Mouse (Mus musculus) lung, embryonic 14.5 days (tissue): ENCODE results near the gene Map7. TPM values are rescaled to one million over a fixed set of nuclear protein-coding genes. Genes with fewer than 3 reads are reported as not detected.
A peak's percentile ranks its signal among the peaks of the same experiment; 100 is the strongest.

Source experiments
- ATAC-seq: fragments of 200-750 bp; cut with Nextera tagmentation; 2 replicates; pipeline ENCODE4 v1.8.0; 2017; ENCODE audit warnings: mild to moderate bottlenecking, moderate TSS enrichment, moderate library complexity; ENCODE audit not compliant: insufficient read depth
- DNase-seq: peaks from one replicate; pipeline ENCODE4 v3.0.0-alpha.2; 2015
- H3K27ac ChIP-seq: fragments of 300-500 bp; sonication (generic); 2 replicates; pipeline ENCODE4 v1.5.1; 2014; ENCODE audit warnings: low read depth, mild to moderate bottlenecking, moderate library complexity
- H3K27me3 ChIP-seq: fragments of 300-500 bp; sonication (generic); 2 replicates; pipeline ENCODE4 v1.6.1; 2014; ENCODE audit warnings: low read length, control low read depth; ENCODE audit not compliant: insufficient read depth
- H3K36me3 ChIP-seq: fragments of 300-500 bp; sonication (generic); 2 replicates; pipeline ENCODE4 v1.6.1; 2014; ENCODE audit warnings: control low read depth; ENCODE audit not compliant: insufficient read depth
- H3K4me1 ChIP-seq: fragments of 300-500 bp; sonication (generic); 2 replicates; pipeline ENCODE4 v1.6.1; 2014; ENCODE audit warnings: antibody characterized with exemption, control low read depth; ENCODE audit not compliant: insufficient read depth
- H3K4me2 ChIP-seq: fragments of 300-500 bp; sonication (generic); 2 replicates; pipeline ENCODE4 v1.6.1; 2014; ENCODE audit warnings: mild to moderate bottlenecking
- H3K4me3 ChIP-seq: fragments of 300-500 bp; sonication (generic); 2 replicates; pipeline ENCODE4 v1.5.1; 2014; ENCODE audit warnings: low read depth, low read length
- H3K9ac ChIP-seq: fragments of 300-500 bp; sonication (generic); 2 replicates; pipeline ENCODE4 v1.6.1; 2014
- H3K9me3 ChIP-seq: fragments of 300-500 bp; sonication (generic); 2 replicates; pipeline ENCODE4 v1.6.1; 2016; ENCODE audit warnings: low read depth, low read length, control low read depth
- CTCF ChIP-seq: IDR thresholded peaks from 2 replicates; pipeline ENCODE4 v1.5.1; 2016; ENCODE audit warnings: antibody characterized with exemption, low read depth
- WGBS: fragments of 180-500 bp; shearing (Covaris S2); extraction: QIAGEN DNeasy Blood & Tissue Kit; methylation state at CpG from one replicate; pipeline ENCODE4 v1.1.7; 2014; 5-methylcytosine and 5-hydroxymethylcytosine counted together
- polyA plus RNA-seq: library from polyadenylated mRNA; unstranded; fragments of >200 nt; fragmentation: Nextera tagmentation; extraction: Ambion mirVana; gene quantifications from 2 replicates; pipeline ENCODE4 v1.2.1, GENCODE M21; 2014

Map7 gene
- polyA plus RNA-seq, 1 experiment from 2014 or later: 9.3 TPM

DNA sequence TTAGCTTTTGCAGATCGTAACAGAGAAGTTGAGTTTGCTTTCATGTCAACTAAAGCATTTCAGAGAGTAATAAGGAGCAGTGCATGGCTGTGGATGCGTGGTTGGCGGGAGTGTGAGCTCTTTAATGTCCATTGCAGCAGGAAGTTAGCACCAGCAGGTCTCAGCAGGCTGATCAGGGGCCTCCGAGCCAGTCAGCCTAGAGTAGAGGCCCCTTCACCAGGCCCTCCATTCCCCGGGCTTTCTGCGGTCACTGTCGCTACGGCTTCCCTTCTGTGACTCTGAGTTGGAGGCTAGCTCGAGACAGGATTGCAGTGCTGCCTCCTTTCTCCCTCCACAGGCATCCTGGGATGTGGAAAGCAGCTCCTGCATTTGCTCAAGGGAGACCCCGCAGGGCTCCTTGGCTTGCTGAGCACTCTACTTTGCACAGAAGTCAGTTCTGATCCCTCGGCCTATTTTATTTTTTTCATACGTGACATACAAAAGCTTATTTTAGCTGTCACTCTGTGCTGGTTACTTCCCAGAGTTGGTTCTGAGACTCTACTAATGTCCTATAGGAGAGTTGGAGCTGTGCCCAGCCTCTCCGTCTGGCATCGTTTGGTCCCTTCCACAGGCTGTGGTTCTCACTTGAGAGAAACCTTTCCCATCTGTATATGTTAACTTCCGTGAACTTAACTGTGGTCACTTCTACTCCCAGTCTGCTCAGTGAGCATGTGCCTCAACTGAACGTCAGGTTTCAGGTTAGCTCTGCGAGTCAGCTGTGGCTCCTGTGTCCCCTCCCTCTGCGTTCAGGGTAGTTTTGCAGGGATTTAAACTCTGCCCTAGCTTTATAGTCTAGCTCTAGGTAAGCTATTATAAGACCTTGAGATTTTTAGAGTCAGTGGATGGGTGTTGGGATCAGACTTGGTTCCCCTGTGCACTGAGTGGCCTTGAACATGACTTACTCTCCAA is 36.0 kb upstream of the Map7 start:
- no peaks in the 10 kb centered on the region for H3K4me1 ChIP-seq
- no peak overlapping the region for H3K4me2 ChIP-seq
- TF ChIP-seq CTCF: no peak
- no peak overlapping the region for H3K9ac ChIP-seq
- 68% methylated on average over 18 of the region's 18 CpGs for WGBS
- no peaks in the 10 kb centered on the region for H3K9me3 ChIP-seq
- ATAC-seq (no peak; the same call in 1 of the 2 replicates), DNase-seq (peak; percentile 55)
- no peaks in the 10 kb centered on the region for H3K36me3 ChIP-seq
- no peak overlapping the region for H3K4me3 ChIP-seq
- no peak overlapping the region for H3K27ac ChIP-seq
- no peaks in the 10 kb centered on the region for H3K27me3 ChIP-seq

DNA sequence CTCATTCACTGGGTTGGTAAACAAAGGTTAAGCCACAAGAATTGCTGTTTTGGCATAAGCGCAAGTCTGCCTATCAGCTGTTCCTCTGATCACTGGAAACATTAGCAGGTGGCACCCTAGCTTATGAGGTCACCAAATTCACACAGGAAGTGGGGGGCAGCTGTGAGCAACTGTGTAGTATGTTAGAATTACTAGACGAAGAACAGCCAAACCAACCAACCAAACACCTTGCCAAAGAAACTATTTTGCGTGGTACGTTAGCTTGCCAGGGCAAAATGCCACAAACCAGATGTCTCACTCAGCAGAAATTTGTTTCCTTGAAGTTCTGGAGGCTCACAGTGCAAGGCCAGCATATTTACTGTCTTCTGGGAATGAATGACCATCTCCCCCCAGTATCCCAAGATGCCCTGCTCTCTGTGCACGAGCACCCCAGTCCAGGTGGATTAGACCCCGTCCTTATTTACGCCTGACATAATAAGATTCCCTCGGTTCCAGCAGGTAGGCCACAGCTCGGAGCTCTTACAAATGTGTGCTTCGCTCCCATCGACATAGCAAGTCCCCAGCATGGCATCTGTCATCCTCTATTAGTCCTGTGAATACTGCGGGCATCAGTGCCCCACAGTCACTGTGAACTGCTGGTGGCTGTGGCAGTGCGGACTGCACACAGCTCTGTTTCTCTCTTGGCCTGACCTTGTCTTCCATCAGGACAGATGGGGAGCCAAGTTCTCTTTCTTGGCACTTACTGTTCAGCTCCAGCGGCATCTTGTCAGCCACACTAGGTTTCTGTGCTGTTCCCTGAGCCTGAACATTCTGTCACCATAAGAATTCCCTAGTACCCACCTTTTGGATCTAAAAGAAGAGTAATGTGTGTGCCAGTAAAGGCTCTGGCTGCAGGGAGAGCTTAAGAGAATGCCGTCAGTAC is 28.5 kb upstream of the Map7 start:
- ATAC-seq: no peak

DNA sequence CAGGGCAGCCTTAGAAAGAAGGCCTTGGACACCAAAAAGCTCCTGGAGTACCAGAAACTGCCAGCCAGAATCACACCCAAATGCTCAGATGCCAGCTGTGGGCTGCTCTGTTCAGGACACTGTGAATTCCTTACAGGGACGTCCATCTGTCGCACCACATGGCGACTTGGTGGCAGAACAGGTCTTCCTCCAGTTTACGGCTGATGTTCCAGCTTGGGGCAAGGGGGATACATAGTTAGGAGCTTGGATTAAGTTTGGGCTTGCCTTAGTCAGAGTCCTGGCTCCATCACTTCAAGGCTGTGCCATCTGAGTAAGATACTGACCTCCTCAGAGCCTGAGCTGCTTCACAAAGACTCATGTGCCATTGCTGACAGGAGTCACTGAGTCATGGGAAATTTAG is 26.3 kb upstream of the Map7 start:
- no peak overlapping the region for H3K27ac ChIP-seq
- no peaks in the 10 kb centered on the region for H3K4me1 ChIP-seq
- H3K9me3 ChIP-seq: no peaks in the 10 kb centered on the region
- H3K36me3 ChIP-seq: no peaks in the 10 kb centered on the region
- no peak overlapping the region for H3K4me2 ChIP-seq
- ATAC-seq (no peak), DNase-seq (no peak)
- 79% methylated on average over 4 of the region's 4 CpGs for WGBS
- TF ChIP-seq CTCF: no peak
- no peaks in the 10 kb centered on the region for H3K27me3 ChIP-seq
- H3K4me3 ChIP-seq: no peak overlapping the region
- H3K9ac ChIP-seq: no peak overlapping the region

More for the DNA sequence above, 28.5 kb upstream of the Map7 start:
- Histone ChIP-seq H3K9ac (no peak overlapping the region), H3K9me3 (no peaks in the 10 kb centered on the region), H3K27ac (no peak overlapping the region), H3K4me3 (no peak overlapping the region), H3K4me1 (no peaks in the 10 kb centered on the region), H3K4me2 (no peak overlapping the region), H3K36me3 (no peaks in the 10 kb centered on the region), H3K27me3 (no peaks in the 10 kb centered on the region)
- no peak for DNase-seq
- 86% methylated on average over 15 of the region's 15 CpGs for WGBS
- no peak for TF ChIP-seq CTCF

DNA sequence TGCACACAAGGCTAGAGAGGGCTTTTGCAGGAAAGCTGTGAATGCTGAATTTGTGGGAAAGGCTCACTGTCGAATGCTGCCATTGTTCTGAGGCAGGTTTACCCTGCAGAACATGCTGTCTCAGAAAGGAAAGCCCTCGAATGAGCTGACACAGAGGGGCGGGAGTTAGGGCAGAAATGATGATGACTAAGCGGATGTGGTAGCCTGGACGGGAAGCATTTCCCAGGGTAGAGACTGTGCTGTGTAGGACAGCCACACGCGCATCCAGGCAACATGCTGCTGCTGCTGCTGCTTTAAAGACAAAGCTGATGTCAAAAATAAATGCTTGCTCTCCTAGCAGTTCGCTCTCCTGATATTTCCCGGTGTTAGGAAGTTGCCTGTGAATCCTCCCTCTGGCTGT is 24.9 kb upstream of the Map7 start:
- Histone ChIP-seq H3K4me2 (no peak overlapping the region), H3K4me3 (no peak overlapping the region), H3K4me1 (no peaks in the 10 kb centered on the region), H3K27me3 (no peaks in the 10 kb centered on the region), H3K36me3 (no peaks in the 10 kb centered on the region), H3K9ac (no peak overlapping the region), H3K27ac (no peak overlapping the region), H3K9me3 (no peaks in the 10 kb centered on the region)
- DNase-seq (peak; percentile 31), ATAC-seq (no peak)
- WGBS: 51% methylated on average over 9 of the region's 9 CpGs
- TF ChIP-seq CTCF: no peak

DNA sequence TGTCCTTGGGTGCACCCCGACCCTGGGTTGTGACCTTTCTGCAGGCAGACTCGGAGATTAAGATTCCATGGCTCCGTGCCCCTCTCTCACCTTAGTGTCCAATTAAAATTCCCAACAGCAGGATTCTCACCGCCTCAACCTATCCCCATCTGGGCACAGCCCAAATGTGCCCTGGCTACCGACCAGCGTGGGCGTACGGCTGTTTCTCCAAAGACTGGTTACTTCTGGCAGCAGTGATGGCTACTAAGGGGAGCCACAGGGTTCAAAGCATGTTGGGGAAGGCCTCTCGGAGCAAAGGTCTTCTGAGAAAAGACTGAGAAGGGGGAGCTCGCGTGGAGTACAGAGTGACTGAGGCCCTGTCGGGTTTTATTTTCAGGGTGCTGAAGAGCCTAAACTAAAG is 23.7 kb upstream of the Map7 start:
- no peak for TF ChIP-seq CTCF
- Histone ChIP-seq H3K27me3 (no peaks in the 10 kb centered on the region), H3K9me3 (no peaks in the 10 kb centered on the region), H3K36me3 (no peaks in the 10 kb centered on the region), H3K9ac (no peak overlapping the region), H3K4me2 (no peak overlapping the region), H3K4me3 (no peak overlapping the region), H3K4me1 (no peaks in the 10 kb centered on the region), H3K27ac (no peak overlapping the region)
- DNase-seq (no peak), ATAC-seq (no peak)
- WGBS: 85% methylated on average over 12 of the region's 12 CpGs

DNA sequence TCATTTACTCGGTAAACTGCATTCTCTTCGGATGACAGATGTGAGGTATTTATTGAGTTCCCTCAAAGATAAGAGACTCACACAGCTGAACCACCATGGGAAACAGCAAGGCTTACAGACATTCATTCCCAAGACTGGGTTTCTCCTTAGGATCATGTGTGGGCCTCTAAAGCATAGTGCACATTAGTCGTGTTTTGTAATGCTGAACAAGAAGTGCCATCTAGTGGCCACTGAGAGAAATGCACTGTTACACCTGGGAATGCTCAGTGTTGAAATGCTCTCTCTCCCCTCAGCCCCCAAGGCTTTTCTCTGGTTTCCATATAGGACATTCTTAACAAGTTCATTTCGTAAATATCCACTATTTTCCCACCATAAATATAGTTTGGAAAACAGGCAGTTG is 23.0 kb upstream of the Map7 start:
- H3K9me3 ChIP-seq: no peaks in the 10 kb centered on the region
- ATAC-seq (peak; percentile 75; the same call in 1 of the 2 replicates), DNase-seq (peak; percentile 86)
- TF ChIP-seq CTCF: peak; percentile 92
- H3K4me3 ChIP-seq: no peak overlapping the region
- H3K4me2 ChIP-seq: no peak overlapping the region
- no peaks in the 10 kb centered on the region for H3K4me1 ChIP-seq
- no peak overlapping the region for H3K9ac ChIP-seq
- H3K36me3 ChIP-seq: no peaks in the 10 kb centered on the region
- H3K27ac ChIP-seq: no peak overlapping the region
- 44% methylated on average over 4 of the region's 4 CpGs for WGBS
- H3K27me3 ChIP-seq: no peaks in the 10 kb centered on the region
